Mouse (Mus musculus) hindbrain, embryonic 14.5 days (tissue): ENCODE results near the gene Tmem256. TPM values are rescaled to one million over a fixed set of nuclear protein-coding genes. Genes with fewer than 3 reads are reported as not detected.
A peak's percentile ranks its signal among the peaks of the same experiment; 100 is the strongest.

ENCODE experiments used
- ATAC-seq: fragments of 200-750 bp; cut with Nextera tagmentation; 2 replicates; pipeline ENCODE4 v1.8.0; 2017; ENCODE audit warnings: moderate number of reproducible peaks, mild to moderate bottlenecking, moderate TSS enrichment, moderate library complexity; ENCODE audit not compliant: low FRiP score
- DNase-seq: peaks from one replicate; pipeline ENCODE4 v3.0.0-alpha.2; 2015; ENCODE audit warnings: low spot score
- H3K27ac ChIP-seq: fragments of 300-500 bp; sonication (generic); 2 replicates; pipeline ENCODE4 v1.5.1; 2014; ENCODE audit warnings: mild to moderate bottlenecking, moderate library complexity
- H3K27me3 ChIP-seq: fragments of 300-500 bp; sonication (generic); 2 replicates; pipeline ENCODE4 v1.6.1; 2014; ENCODE audit warnings: mild to moderate bottlenecking, low read length, mixed read lengths; ENCODE audit not compliant: control insufficient read depth, insufficient read depth
- H3K36me3 ChIP-seq: fragments of 300-500 bp; sonication (generic); replicated peaks from 2 replicates; pipeline ENCODE4 v1.6.1; 2014; ENCODE audit not compliant: control insufficient read depth, insufficient read depth
- H3K4me1 ChIP-seq: fragments of 300-500 bp; sonication (generic); replicated peaks from 2 replicates; pipeline ENCODE4 v1.6.1; 2014; ENCODE audit warnings: antibody characterized with exemption, low read length, mixed read lengths; ENCODE audit not compliant: control insufficient read depth, insufficient read depth
- H3K4me2 ChIP-seq: fragments of 300-500 bp; sonication (generic); replicated peaks from 2 replicates; pipeline ENCODE4 v1.6.1; 2014; ENCODE audit warnings: mild to moderate bottlenecking, moderate library complexity
- H3K4me3 ChIP-seq: fragments of 300-500 bp; sonication (generic); replicated peaks from 2 replicates; pipeline ENCODE4 v1.5.1; 2014; ENCODE audit warnings: mild to moderate bottlenecking, low read length
- H3K9ac ChIP-seq: fragments of 300-500 bp; sonication (generic); 2 replicates; pipeline ENCODE4 v1.6.1; 2014
- H3K9me3 ChIP-seq: fragments of 300-500 bp; sonication (generic); 2 replicates; pipeline ENCODE4 v1.6.1; 2016; ENCODE audit warnings: low read length; ENCODE audit not compliant: control insufficient read depth
- WGBS: fragments of 180-500 bp; shearing (Covaris S2); extraction: QIAGEN DNeasy Blood & Tissue Kit; methylation state at CpG from one replicate; pipeline ENCODE4 v1.1.7; 2014; 5-methylcytosine and 5-hydroxymethylcytosine counted together
- polyA plus RNA-seq: library from polyadenylated mRNA; unstranded; fragments of >200 nt; fragmentation: Nextera tagmentation; extraction: Ambion mirVana; gene quantifications from 2 replicates; pipeline ENCODE4 v1.2.1, GENCODE M21; 2014

Gene Tmem256
- polyA plus RNA-seq, 1 experiment from 2014 or later: 409 TPM

- ATAC-seq (peak; percentile 69), DNase-seq (peak; percentile 74)
- Histone ChIP-seq H3K27me3 (peaks cover 21% of the 10 kb centered on the region), H3K27ac (peak overlapping the region; percentile 90), H3K4me2 (peak overlapping the region; percentile 88), H3K36me3 (no peaks in the 10 kb centered on the region), H3K9me3 (no peaks in the 10 kb centered on the region), H3K4me1 (peaks cover 37% of the 10 kb centered on the region), H3K9ac (peak overlapping the region; percentile 70), H3K4me3 (peak overlapping the region; percentile 49)
- 0% methylated on average over 35 of the region's 36 CpGs for WGBS
Measured at GRCm38 (mm10) chr11:69800392-69801197, 37.7 kb upstream of the Tmem256 start.

- peaks cover 26% of the 10 kb centered on the region for H3K27me3 ChIP-seq
- peak within 1 kb of the TSS; percentile 90 for H3K27ac ChIP-seq
- H3K36me3 ChIP-seq: no peaks in the 10 kb centered on the region
- peak within 1 kb of the TSS; percentile 70 for H3K9ac ChIP-seq
- WGBS: 1% methylated on average over 33 of the region's 33 CpGs
- DNase-seq (no peak), ATAC-seq (no peak)
- peak within 1 kb of the TSS; percentile 49 for H3K4me3 ChIP-seq
- H3K9me3 ChIP-seq: no peaks in the 10 kb centered on the region
- H3K4me1 ChIP-seq: peaks cover 37% of the 10 kb centered on the region
- peak within 1 kb of the TSS; percentile 88 for H3K4me2 ChIP-seq
Measured at GRCm38 (mm10) chr11:69801379-69801977, 36.8 kb upstream of the Tmem256 start, which contains the start of gene Fgf11. Fgf11 (minus strand) TSS chr11:69801857.

- peak overlapping the region; percentile 88 for H3K4me2 ChIP-seq
- H3K9ac ChIP-seq: peak overlapping the region; percentile 70
- ATAC-seq: peak; percentile 25; the same call in 1 of the 2 replicates
- no peaks in the 10 kb centered on the region for H3K36me3 ChIP-seq
- peaks cover 37% of the 10 kb centered on the region for H3K4me1 ChIP-seq
- no peaks in the 10 kb centered on the region for H3K9me3 ChIP-seq
- H3K27ac ChIP-seq: peak overlapping the region; percentile 90
- WGBS: under 1% methylated on average over 33 of the region's 33 CpGs
- peaks cover 21% of the 10 kb centered on the region for H3K27me3 ChIP-seq
- peak overlapping the region; percentile 49 for H3K4me3 ChIP-seq
- peak; percentile 75 for DNase-seq
Measured at GRCm38 (mm10) chr11:69802648-69803105, 35.6 kb upstream of the Tmem256 start.

GRCm38 (mm10) chr11:69803328-69803727, 35.0 kb upstream of the Tmem256 start:
- 1% methylated on average over 12 of the region's 12 CpGs for WGBS
- Histone ChIP-seq H3K4me2 (peak overlapping the region; percentile 88), H3K27ac (0 out of 2 replicates have a peak overlapping the region, but pooled peaks have one; percentile 90), H3K36me3 (no peaks in the 10 kb centered on the region), H3K4me1 (peaks cover 37% of the 10 kb centered on the region), H3K9me3 (no peaks in the 10 kb centered on the region), H3K27me3 (peaks cover 21% of the 10 kb centered on the region), H3K4me3 (peak overlapping the region; percentile 49), H3K9ac (peak overlapping the region; percentile 70)
- DNase-seq (no peak), ATAC-seq (no peak)

- DNase-seq (peak; percentile 75), ATAC-seq (peak; percentile 18; the same call in 1 of the 2 replicates)
- peaks cover 21% of the 10 kb centered on the region for H3K27me3 ChIP-seq
- peak overlapping the region; percentile 70 for H3K9ac ChIP-seq
- peaks cover 35% of the 10 kb centered on the region for H3K4me1 ChIP-seq
- WGBS: 1% methylated on average over 60 of the region's 60 CpGs
- H3K9me3 ChIP-seq: no peaks in the 10 kb centered on the region
- H3K4me2 ChIP-seq: peak overlapping the region; percentile 88
- no peaks in the 10 kb centered on the region for H3K36me3 ChIP-seq
- peak overlapping the region; percentile 49 for H3K4me3 ChIP-seq
- H3K27ac ChIP-seq: 0 out of 2 replicates have a peak overlapping the region, but pooled peaks have one; percentile 90
Measured at GRCm38 (mm10) chr11:69803786-69804651, 34.3 kb upstream of the Tmem256 start.

GRCm38 (mm10) chr11:69804652-69804940, 33.7 kb upstream of the Tmem256 start:
- ATAC-seq: no peak
- 7% methylated on average over 12 of the region's 12 CpGs for WGBS
- no peak overlapping the region for H3K27ac ChIP-seq
- H3K4me2 ChIP-seq: peak overlapping the region; percentile 88
- no peak for DNase-seq
- no peaks in the 10 kb centered on the region for H3K9me3 ChIP-seq
- H3K9ac ChIP-seq: 0 out of 2 replicates have a peak overlapping the region, but pooled peaks have one; percentile 4
- peaks cover 21% of the 10 kb centered on the region for H3K27me3 ChIP-seq
- H3K36me3 ChIP-seq: no peaks in the 10 kb centered on the region
- H3K4me3 ChIP-seq: no peak overlapping the region
- peaks cover 29% of the 10 kb centered on the region for H3K4me1 ChIP-seq

- Histone ChIP-seq H3K27ac (no peak within 1 kb of the TSS), H3K36me3 (no peaks in the 10 kb centered on the region), H3K9ac (0 out of 2 replicates have a peak within 1 kb of the TSS, but pooled peaks have one; percentile 4), H3K4me3 (no peak within 1 kb of the TSS), H3K4me1 (peaks cover 27% of the 10 kb centered on the region), H3K9me3 (no peaks in the 10 kb centered on the region), H3K4me2 (peak within 1 kb of the TSS; percentile 88), H3K27me3 (peaks cover 21% of the 10 kb centered on the region)
- no peak for DNase-seq
- 5% methylated on average over 29 of the region's 29 CpGs for WGBS
- ATAC-seq: no peak
Measured at GRCm38 (mm10) chr11:69804972-69805909, 33.1 kb upstream of the Tmem256 start, which contains the start of gene Tmem102. Tmem102 (minus strand) TSS chr11:69805624.

- Histone ChIP-seq H3K27me3 (peaks cover 21% of the 10 kb centered on the region), H3K4me3 (no peak overlapping the region), H3K27ac (no peak overlapping the region), H3K4me2 (no peak overlapping the region), H3K36me3 (no peaks in the 10 kb centered on the region), H3K9ac (no peak overlapping the region), H3K9me3 (no peaks in the 10 kb centered on the region), H3K4me1 (peaks cover 24% of the 10 kb centered on the region)
- no peak for DNase-seq
- 86% methylated on average over 4 of the region's 4 CpGs for WGBS
- no peak for ATAC-seq
Measured at GRCm38 (mm10) chr11:69806378-69806777, 31.9 kb upstream of the Tmem256 start.
